Mouse (Mus musculus): Measurements from ENCODE around the gene Trim59.

Trim59 gene

DNA sequence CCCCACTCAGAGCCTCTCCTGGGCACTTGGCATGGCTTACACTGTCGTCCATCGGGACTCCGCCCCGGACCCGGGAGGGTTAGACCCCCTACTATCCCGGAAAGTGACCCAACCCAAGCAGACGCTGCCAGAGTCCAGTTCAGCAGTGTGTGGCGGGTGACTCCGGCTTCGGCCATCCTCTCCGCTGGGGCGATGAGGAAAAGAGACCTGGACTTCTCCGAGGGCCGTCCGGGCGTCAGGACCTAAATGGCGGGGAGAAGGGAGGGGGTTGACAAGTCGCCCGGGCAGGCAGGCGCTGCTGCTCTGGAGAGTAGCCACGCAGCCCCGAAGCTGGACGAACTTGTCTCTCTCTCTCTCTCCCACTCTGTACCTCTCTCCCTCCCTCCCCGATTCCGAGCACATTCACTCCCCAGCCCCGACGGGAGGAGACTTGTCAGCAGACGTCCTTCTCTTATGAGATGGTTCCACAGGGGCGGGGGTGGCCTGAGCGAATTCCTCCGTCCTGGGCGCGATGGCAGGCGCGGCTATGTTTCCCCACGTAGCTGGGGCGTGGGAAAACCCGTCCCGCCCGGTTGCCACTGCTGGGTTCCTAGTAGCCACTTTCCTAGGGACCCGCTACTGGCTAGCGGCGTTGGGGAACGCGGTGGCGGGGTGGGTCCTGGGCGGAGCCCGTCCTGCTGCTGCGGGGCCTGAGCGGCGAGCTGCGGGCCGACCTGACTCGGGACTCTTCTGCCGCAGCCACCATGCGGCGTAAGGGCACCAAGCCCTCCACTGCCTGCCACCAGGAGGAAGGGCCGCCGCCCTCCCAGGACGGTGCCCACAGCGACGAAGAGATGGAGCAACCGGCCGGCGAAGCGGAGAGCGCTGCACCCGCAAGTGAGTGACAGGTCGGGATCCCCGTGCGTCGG is 39.0 kb downstream of the Trim59 start:
- DNase-seq (ENCODE audit: low spot score): peak; percentile 69

DNA sequence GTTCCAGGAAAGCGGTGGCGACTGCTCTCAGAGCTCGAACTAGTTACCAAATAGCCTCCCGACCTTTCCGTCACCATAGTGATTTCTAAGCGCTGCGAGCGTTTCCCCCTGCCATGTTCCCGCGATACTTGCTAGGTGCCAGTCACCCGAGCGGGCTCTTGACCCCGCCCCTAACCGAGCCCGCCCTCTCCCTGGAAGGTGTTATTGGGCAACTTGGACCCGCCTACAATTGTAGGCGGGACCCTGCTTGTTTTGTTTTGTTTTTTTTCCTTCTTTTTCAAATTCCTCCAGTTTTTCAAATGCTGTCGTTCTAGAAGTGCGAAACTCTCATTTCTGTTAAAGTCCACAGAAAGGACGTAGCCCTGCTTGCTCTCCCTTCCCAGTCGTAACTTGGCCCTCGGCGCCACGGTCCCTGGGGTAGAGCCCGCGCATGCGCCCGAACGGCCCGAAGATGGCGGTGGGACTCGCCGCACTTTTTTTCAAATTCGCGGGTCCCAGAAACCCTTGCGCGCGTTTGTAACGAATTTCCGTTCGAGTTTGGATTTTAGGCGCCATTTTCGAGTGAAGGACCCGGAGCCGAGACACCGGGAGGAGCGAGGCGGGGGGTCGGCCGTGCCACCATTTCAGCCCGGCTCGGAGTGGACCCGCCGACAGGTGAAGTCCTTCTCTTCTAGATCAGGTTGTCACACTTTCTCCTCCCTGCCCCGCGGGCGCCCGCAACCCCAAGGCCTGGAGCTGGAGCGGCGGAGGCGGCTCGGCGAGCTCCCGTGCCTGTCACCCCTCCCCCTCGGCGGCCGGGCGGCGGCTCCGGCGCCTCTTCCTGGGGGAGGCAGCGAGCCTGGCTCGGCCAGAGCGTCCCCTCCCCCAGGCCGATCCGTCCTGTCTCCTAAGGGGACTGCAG is 39.9 kb downstream of the Trim59 start, which contains the start of the genes Ift80 and Smc4:
Gene Ift80, minus strand, starts transcription at position 134 of the 901 bp plus-strand sequence.
Gene Smc4, plus strand, starts transcription at position 302 of the 901 bp plus-strand sequence.
- peak; percentile 99 for DNase-seq (ENCODE audit: low spot score)

DNA sequence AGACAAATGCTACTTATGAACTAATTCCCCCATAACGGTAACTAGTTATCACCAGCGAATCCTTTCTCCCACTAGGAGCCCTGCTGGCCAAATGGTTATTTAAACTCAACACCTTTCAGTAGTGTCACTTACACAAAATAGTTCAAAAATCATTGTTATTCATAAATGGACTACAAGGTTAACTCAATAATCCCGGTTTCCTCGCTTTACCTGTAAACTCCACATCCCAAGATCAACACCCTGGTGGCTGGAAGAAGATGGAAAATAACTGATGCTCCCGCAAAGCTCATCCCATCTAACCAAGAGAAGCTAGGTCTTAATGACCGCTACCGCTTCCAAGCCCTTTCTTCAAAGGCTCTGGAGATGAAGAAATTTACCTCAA is 40.5 kb downstream of the Trim59 start:
- no peak for DNase-seq (ENCODE audit: low spot score)

DNA sequence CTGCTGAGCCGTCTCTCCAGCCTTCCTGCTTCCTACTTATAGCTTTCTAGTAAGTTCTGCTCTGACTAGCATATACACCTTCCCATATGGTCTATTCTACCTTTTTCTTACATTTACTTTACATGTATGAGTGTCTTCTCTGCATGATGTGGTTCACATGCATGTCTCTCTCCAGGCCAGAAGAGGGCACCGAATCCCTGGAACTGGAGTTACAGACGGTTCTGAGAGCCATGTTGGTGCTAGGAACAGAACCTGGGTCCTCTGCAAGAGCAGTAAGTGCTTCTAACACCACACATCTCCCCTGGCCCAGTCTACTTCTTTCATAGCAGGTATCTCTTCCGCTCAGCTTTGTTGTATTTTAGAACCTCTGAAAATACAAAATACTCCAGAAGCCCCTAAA is 41.8 kb downstream of the Trim59 start:
- DNase-seq (ENCODE audit: low spot score): no peak

DNA sequence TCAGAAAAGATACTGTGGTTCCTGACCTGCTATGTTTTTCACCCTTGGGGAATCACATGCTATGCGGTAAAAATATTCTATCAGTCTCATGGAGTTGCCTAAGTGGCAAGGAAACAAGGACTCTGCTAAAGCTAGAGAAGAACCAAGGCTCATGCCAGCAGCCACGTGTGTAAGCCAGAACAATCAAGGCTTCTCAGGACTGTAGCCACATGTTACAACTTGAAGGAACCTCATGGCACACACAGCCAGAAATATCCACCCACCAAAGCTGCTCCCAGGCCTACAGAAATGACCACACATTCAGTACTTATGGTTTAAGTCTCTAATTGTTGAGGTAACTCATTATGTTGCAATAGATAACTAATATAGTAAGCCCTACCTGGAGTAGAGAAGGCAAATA is 58.0 kb downstream of the Trim59 start:
- DNase-seq (ENCODE audit: low spot score): no peak
